Mouse (Mus musculus) testis, adult 2 months (tissue): Measurements from ENCODE around the gene L3mbtl3.

ENCODE experiments used
- CTCF ChIP-seq: fragments of 200-500 bp; IDR thresholded peaks from 2 replicates; pipeline ENCODE4 v1.5.1; 2012; ENCODE audit warnings: low read depth, mild to moderate bottlenecking, inconsistent platforms, low read length, moderate library complexity; ENCODE audit not compliant: control insufficient read depth, insufficient read depth, insufficient replicate concordance
- POLR2A ChIP-seq: fragments of 200-500 bp; IDR thresholded peaks from 2 replicates; pipeline ENCODE4 v1.6.1; 2012; ENCODE audit warnings: low read depth, mild to moderate bottlenecking, inconsistent platforms, low read length, moderate library complexity; ENCODE audit not compliant: control insufficient read depth

DNA sequence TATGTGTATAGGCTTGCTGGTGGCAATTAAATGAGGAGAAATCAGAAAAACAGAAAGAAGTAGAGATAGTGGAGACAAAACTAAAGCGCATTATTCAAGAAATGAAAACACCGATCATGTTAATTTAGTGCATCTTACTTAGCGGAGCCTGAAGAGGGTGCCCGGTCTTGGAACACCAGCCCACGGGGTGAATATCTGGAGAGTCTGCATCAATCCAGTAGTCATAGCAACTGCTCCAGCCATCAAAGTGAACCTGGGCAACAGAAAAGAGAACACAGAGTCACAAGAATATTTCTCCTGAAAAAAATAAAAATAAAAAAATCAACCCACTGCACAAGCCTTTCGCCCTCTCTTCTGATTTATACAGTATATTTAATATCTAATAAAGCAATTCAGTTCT is 72.3 kb downstream of the L3mbtl3 start:
- TF ChIP-seq CTCF (no peak), POLR2A (no peak)
